Mouse (Mus musculus): ENCODE data around the gene Retreg1. TPM values are rescaled to one million over a fixed set of nuclear protein-coding genes. Genes with fewer than 3 reads are reported as not detected.
A peak's percentile ranks its signal among the peaks of the same experiment; 100 is the strongest.

Gene Retreg1
- polyA plus RNA-seq, 1 experiment, result 4.1 TPM

DNA sequence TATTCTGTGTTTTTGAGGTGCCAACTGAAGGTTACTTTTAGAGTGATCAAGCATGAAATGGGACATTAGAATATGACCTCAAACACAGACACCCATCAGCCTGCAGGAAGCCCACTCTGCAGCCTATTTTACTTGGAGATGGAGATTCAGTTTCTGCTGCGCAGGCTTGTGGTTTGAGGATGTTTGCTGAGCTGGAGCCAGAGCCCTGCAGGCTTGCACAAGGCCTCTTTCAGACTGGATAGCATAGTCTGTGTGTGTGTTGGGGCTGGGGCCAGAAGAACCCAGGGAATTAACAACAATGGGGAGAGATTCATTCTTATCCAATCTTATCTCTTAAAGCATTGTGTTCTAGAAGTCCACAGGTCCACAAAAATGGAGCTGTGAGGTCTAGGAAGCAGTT, 30.6 kb downstream of the Retreg1 start:
- 70% methylated on average over 1 of the region's 1 CpGs for WGBS
- no peak for DNase-seq (ENCODE audit: low read depth, low spot score)

DNA sequence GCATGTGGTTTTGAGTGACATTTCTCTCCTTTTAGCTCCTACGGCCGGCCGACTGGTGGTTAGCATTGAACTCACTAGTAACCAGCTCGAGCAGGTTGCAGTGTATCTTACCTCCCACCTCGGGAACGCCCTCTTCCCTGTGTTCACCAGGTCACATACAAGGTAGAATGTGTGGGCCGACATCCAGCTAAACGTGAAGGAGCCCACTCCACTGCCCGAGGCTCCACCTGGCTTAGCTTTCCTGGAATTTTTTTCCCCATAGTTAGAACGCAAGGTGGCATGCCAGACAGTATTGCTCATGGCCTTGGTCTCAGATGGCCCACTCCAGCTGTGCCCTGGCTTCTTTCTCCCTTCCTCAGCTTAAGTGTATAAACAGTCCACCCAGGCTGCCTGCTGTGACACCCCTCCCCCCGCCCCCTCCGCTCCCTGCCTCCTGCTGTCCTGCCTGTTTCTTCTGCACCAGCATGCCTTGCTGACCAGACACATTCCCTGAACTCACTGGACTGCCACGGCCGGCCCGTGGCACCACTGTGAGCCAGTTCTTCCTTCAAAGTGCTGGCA, 33.7 kb downstream of the Retreg1 start:
- WGBS, result 60% methylated on average over 15 of the region's 15 CpGs
- no peak for DNase-seq (ENCODE audit: low read depth, low spot score)

DNA sequence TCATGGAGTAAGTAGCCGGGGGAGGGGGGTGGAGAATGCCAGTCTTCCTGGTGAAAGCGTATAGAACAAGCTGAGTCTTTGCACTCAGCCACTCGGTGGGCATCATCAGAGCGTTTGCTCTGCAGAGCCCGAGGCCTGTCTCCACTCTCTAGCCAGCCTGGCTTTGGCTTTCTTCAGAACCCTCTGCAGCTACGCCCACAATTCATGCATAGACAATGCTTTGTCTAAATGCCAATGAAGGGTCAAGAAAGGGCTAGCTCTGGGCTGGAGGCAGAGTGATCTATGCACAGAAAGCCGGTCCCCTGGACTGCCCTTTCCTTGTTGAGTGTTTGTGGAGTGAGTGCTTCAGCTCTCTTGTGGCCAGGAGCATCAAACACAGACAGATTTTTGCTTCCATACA, 34.8 kb downstream of the Retreg1 start:
- DNase-seq (ENCODE audit: low read depth, low spot score), result no peak
- 82% methylated on average over 7 of the region's 7 CpGs for WGBS

DNA sequence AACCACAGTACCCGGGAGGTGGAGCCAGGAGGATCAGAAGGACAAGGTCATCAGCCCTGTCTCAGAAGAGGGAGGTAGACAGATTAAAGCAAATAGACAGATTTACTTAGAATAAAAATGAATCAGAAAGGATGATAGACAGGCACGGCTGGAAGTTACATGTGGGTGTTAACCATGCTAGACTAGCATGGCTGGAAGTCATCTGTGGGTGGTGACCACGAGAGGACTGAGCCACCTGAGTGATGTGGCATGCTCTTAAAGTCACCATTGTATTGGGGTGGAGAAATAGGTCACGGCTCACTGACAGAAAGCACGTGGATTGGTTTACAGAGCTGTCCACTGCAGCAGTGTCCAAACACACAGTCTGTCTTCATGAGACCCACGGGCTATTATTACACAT, 36.2 kb downstream of the Retreg1 start:
- DNase-seq (ENCODE audit: low read depth, low spot score), result no peak
- WGBS, result 35% methylated on average over 6 of the region's 6 CpGs

DNA sequence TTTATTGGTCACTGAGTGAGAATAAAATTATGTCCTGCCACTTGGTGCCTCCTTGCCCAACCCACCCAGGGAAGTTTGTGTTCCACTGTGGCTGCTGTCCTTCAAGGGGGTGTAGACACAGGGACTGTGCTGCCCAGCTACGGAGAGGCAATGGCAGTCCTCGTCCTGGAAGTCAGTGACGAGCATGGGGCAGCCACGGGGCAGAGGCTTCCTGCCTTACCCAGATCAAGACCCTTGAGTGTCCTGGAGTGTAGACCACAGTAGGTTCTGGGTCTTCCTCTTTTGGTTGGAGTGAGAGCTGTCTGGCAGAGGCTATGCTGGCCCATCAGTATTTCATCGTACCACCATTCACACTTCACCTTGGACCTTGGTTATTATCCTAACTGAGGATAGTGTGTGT, 37.2 kb downstream of the Retreg1 start:
- WGBS, result 77% methylated on average over 5 of the region's 5 CpGs
- DNase-seq (ENCODE audit: low read depth, low spot score), result no peak

DNA sequence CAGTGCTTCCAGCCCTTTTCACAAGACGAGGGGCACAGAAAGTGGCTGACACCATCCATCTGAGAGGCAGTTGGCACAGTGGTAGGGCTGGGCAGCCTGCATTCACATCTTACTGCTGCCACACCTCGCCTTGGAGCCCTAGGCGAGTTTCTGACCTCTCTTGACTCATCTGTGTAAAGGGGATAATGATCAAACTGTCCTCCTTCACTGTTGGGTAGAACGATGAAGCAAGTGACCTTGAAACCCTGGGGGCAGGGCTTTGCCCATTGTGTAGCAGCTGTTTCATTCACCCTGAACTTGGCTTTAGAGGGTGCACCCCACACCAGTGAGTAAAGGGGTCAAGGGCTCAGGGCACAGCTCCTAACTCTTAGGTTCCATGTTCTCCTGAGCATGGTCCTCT, 39.0 kb downstream of the Retreg1 start:
- DNase-seq (ENCODE audit: low read depth, low spot score), result no peak
- 58% methylated on average over 4 of the region's 4 CpGs for WGBS

DNA sequence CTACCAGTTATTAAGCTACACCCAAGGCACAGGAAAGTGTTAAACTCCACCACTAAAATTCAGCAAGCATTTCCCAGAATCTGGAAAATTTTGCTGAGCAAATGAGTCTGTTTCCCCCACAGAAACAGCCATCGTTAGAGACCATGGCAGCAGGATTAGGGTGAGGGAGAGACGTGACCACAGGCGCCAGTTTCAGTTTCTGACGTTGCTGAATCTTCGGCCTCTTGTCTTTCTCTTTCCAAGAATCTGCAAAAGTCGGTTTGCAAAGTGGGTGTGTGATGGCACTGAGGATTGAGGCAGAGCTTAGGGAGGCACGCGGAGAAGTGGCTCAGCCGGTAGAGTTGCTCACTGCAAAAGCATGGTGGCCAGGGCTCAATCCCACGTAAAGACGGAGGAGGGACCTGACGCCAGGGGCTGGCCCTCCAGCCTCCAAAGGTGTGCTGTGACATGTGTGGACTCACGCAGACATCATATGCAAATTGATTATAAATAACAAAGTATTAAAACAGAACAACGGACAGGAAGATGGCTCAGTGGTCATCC, 41.5 kb downstream of the Retreg1 start:
- no peak for DNase-seq (ENCODE audit: low read depth, low spot score)
- WGBS, result 70% methylated on average over 14 of the region's 14 CpGs

DNA sequence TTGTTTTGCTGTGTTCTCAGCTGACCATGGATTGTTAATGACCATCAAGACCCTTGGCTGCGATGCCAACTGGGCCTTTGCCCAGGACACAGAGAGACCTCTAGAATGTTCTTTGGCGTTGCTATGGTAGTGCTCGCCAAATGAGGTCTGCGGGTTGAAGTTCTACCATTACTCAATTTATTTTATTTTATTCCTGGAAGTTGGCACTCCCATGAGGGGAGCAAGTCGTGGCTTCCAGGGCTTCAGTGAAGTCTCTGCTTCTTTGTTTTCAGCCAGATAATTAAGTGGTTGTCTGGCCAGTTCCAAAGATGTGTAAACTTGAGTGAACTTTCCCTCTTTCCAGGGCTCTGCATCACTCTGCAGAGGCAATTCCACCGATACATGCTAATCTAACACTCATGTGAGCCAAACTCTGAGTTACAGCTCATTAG, 43.6 kb downstream of the Retreg1 start:
- WGBS, result 75% methylated on average over 6 of the region's 6 CpGs
- DNase-seq (ENCODE audit: low read depth, low spot score), result no peak

DNA sequence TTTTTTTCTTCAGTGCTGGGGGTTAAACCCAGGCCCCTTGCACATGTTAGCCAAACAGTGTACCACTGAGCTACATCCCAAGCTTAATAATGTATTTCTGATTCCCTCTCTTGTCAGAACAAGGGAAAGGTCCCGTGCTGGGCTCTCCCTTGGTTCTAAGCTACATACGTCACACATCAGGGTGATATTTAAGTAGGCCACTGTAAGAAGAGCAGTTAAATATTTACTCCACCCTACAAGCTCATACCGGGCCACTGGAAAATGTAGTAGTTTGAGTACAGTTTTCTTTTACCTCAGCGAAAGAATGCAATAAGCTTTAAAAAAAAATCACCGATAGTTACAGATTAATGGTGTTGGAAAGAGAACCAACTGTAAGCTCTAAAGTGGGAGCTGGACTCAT, 46.9 kb downstream of the Retreg1 start:
- no peak for DNase-seq (ENCODE audit: low read depth, low spot score)
- WGBS, result 88% methylated on average over 5 of the region's 5 CpGs

DNA sequence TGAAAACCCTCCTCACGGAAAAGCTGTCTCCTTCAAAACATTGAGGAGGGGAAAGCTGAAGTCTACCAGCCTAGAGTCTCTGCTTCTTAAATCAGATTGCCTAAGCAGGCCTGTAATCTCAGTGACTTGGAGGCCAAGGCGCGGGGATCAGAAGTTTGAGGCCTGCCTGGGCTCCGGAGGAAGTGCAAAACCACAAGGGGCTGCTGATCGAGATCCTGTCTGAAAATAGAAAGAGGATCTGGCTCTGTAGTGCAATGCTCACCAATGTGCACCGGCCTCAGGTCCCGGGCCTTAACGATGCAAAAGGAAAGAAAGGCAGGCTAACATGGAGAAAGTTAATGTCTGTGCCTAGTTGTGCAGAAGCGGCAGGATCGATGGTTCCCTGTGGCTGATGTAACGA, 48.6 kb downstream of the Retreg1 start:
- WGBS, result 80% methylated on average over 11 of the region's 11 CpGs
- DNase-seq (ENCODE audit: low read depth, low spot score), result no peak

DNA sequence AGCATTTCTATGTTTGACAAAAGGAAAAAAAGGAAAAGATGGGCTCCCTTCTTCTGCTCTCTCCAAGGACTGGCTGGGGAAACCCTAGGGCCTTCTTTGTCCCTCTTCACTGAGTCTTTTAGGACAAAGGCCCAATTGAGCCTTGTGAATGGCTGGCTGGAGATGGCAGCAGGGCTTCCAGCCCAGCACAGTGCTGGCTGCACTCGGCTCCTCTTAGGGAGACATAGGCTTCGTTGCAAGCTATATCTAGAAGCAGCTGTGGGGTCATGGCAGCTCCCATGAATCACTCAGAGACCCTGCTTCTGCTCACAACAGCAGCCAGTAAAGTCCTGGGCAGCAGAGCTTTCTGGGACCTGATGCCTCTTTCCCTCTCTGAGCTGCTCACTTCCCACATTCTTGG, 50.3 kb downstream of the Retreg1 start:
- WGBS, result 57% methylated on average over 2 of the region's 2 CpGs
- DNase-seq (ENCODE audit: low read depth, low spot score), result no peak

DNA sequence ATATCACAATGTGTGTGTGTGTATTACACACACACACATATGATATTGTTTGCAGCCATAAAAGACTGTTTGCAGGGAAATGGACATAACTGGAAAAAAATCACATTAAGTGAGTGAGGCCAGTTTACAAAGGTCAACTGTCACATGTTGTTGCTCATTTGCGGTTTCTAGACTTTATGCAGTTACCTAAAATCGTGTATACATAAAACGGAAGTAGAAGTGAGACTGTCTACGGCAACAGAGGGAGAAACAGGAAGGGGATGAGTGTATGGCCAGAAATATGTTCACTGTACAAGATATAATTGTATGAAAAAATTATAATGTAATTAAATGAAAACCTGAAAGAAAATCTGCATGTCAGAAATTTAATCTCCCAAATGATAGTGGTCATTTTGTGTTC, 53.8 kb downstream of the Retreg1 start:
- WGBS, result 72% methylated on average over 4 of the region's 4 CpGs

DNA sequence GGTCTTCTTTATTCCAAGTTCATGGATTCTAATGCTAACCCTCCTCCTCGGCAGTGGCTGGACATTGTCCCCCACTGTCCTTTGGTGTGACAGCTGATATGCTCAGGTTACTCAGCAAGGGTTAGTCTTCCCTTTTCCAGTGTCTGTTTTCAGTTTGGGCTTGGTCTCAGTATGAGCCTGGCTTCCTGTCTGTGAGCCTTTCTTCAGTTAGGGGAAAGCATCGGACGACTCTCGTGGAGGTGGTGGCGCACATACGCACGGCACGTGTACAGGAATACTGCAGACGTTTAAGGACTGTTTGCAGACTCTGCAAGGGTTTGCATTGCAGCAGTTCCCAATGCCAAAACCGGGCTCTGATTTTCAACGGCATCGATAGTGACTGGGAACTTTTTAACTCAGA, 54.6 kb downstream of the Retreg1 start:
- WGBS, result 78% methylated on average over 12 of the region's 12 CpGs
- no peak for DNase-seq (ENCODE audit: low read depth, low spot score)

More for the DNA sequence above, 53.8 kb downstream of the Retreg1 start:
- DNase-seq (ENCODE audit: low read depth, low spot score), result no peak

DNA sequence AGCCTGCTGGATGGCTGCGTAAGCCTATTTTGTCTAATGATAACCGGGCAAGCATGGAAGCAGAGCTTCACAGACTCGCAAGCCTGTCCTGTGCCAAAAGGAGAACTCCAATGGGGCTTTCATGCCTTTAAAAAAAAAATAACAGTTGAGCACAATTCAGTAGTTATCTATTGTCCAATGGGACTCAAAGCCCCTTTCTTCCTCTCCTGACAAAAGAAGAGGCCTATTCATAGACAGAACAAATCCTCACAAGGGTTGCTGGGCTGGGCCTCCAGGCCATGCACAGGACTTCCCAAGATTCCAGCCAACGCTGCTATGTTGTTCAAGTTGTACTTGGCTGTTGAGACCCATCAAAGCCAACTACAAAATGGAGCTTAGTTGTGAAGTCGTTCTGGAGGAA, 56.0 kb downstream of the Retreg1 start:
- no peak for DNase-seq (ENCODE audit: low read depth, low spot score)

DNA sequence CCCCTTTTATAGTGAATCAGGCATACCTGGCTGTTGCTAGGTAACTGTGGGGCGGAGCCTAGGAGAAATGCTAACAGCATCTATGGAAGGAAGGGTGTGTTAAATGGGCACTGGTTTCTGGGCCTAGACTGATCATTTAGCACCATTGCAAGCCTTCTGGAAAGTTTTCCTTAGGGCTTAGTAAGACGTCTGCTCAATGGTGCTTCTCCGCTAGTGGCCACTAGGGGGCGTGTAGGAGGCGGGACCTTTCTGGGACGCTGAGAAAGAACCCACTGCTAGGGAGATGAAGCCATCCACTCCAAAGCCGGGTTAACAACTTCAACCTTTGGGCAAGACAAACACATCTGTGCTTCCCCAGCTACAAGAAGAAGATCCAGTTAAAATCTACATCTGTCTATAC, 57.6 kb downstream of the Retreg1 start:
- DNase-seq (ENCODE audit: low read depth, low spot score), result no peak
- 4% methylated on average over 7 of the region's 7 CpGs for WGBS

More for the DNA sequence above, 56.0 kb downstream of the Retreg1 start:
- WGBS, result 73% methylated on average over 5 of the region's 5 CpGs

DNA sequence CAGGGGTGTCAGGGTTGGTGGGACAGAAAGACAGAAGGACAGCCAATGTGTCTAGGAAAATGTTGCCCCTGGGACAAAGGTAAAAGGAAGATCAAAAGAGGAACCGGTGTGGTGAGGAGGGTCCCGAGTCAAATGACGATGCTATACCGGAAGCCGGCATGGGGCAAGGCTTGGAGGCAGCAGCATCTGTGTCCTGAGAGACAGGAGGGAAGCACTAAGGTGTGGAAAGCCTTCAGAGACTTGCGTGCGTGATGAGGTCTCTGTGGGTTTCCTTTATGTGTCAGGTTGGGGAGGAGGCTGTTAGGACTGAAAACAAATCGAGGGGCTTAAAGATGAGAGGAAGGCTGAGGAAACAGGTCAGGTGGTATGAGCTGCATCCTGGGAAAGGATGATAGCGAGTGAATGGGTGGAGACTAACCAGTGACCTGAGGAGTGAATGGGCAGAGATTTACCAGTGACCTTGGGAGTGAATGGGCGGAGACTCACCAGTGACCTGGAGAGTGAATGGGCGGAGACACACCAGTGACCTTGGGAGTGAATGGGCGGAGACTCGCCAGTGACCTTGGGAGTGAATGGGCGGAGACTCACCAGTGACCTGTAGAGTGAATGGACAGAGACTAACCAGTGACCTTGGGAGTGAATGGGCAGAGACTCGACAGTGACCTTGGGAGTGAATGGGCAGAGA, 60.1 kb downstream of the Retreg1 start:
- 90% methylated on average over 15 of the region's 15 CpGs for WGBS
- no peak for DNase-seq (ENCODE audit: low read depth, low spot score)

DNA sequence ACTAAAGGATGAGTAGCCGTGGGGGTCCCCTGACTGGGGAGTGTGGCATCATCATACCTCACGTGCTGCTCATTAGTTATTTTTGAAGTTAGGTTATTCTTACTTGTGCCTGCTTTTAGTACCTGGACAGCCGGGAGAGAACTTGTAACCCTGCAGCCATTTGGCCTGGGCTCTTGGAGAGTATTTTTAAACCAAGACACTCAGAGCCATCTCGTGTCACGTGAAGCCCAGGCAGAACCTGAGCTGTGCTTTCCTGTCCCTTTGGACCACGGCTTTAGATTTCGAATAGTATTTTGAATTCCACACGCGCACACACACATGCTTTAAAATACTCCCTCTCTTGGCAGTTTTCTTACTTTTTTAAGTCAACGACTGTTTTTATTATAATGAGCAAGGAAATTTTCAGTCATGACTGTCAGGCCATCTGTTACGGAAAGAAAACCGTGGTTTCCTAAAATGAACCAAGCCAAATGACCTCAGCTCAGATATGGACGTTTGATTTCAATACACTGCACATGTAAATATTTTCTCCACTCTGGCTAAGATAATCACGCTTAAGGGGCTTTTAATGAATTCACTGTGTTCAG, 61.5 kb downstream of the Retreg1 start:
- 75% methylated on average over 14 of the region's 14 CpGs for WGBS
- no peak for DNase-seq (ENCODE audit: low read depth, low spot score)

DNA sequence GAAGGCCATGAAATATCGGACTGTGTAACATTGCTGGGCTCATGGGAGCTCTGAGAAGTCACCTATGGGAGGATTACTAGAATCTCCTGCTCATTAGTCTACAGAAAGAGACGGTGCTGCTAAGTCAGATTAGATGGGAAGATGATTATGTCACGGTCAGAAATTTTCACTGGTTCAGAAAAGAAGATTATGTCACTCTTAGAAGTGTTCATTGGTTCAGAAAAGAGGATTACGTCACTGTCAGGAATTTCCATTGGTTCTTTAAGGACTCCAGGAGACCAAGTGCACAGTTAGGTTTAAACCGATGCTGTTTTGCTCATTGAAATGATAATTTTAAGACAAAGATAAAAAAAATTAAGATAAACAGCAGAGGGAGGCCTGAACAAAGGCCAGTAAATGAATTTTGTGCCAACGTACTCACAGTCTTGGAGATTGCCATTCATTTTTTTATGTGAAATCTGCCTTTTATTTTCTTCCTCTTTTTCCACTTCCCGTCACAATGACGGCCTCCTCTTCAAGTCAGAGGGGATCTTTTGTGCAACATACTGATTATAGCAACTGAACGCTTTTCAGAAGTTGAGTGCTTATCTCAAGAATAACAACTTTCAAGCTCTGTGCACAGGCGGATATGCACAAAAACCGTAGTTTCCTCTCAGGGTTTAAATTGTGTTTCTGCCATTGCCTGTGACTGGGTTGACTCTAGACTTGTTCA, 67.0 kb downstream of the Retreg1 start:
- WGBS, result 70% methylated on average over 11 of the region's 11 CpGs
- DNase-seq (ENCODE audit: low read depth, low spot score), result no peak

DNA sequence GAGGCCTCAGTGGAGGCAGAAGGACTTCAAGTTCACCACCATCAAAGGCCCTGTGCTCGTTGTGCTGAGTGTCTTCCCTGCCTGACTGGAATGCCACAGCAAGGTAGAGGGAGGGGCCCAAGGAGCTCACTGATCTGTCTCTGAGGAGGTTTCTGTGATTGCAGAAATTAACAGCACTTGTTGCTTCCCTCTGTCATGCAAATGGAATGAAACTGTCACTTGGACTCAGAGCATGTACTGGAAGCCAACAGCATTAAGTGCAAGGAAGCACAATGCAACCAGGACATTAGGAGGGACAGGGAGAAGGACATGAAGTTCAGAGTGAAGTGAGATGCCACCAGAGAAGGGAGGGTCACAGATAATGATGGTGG, 67.5 kb downstream of the Retreg1 start:
- WGBS, result 11% methylated on average over 1 of the region's 1 CpGs

DNA sequence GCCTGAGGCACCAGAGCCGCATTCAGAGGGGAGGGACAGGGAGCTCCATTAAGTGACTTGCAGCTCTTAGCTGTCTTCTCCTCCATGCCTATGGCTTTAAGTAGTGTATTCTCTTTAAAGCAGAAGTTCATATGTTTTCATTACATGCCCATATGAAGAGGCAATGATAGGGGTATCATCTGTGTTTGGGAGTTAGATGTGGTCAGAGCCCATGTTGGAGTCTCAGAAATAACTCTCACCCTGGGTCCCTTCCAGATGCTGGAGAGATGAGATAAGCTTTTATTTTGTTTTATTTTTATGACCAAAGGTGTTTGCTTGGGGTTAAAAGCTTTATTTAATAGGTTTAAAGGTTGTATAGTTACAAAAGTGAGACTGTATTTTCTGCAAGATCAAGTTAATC, 67.9 kb downstream of the Retreg1 start:
- DNase-seq (ENCODE audit: low read depth, low spot score), result peak; percentile 64
- WGBS, result 42% methylated on average over 1 of the region's 1 CpGs

More for the DNA sequence above, 67.5 kb downstream of the Retreg1 start:
- no peak for DNase-seq (ENCODE audit: low read depth, low spot score)
